Mouse (Mus musculus) embryo, embryonic 9.5 days (tissue): ENCODE results near the gene Cd200r1.
A peak's percentile ranks its signal among the peaks of the same experiment; 100 is the strongest.

Experiments
- DNase-seq: peaks from one replicate; pipeline ENCODE4 v3.0.0-alpha.2; 2017; ENCODE audit errors: extremely low spot score

Cd200r1 gene

GRCm38 (mm10) chr16:44765555-44766319 is at the start of gene Cd200r1:
TSS of gene Cd200r1 (plus strand) at chr16:44765736.
- no peak for DNase-seq

- DNase-seq = peak; percentile 61
Measured at GRCm38 (mm10) chr16:44716305-44717140, 49.0 kb upstream of the Cd200r1 start.

- no peak for DNase-seq
Measured at GRCm38 (mm10) chr16:44717141-44717634, 48.3 kb upstream of the Cd200r1 start.

GRCm38 (mm10) chr16:44717838-44718237 is 47.7 kb upstream of the Cd200r1 start:
- no peak for DNase-seq

GRCm38 (mm10) chr16:44719349-44719748 is 46.2 kb upstream of the Cd200r1 start:
- DNase-seq = no peak

GRCm38 (mm10) chr16:44720518-44720917 is 45.0 kb upstream of the Cd200r1 start:
- no peak for DNase-seq

GRCm38 (mm10) chr16:44722666-44723065 is 42.9 kb upstream of the Cd200r1 start:
- no peak for DNase-seq

GRCm38 (mm10) chr16:44724083-44724787 is 41.3 kb upstream of the Cd200r1 start, which contains the start of gene Nepro:
TSS of gene Nepro (plus strand) at chr16:44724301.
- DNase-seq = peak; percentile 98

- DNase-seq = no peak
Measured at GRCm38 (mm10) chr16:44724847-44725246, 40.7 kb upstream of the Cd200r1 start.

GRCm38 (mm10) chr16:44725286-44726223 is 40.0 kb upstream of the Cd200r1 start:
- DNase-seq = peak; percentile 61

GRCm38 (mm10) chr16:44727525-44727924 is 38.0 kb upstream of the Cd200r1 start:
- no peak for DNase-seq

- no peak for DNase-seq
Measured at GRCm38 (mm10) chr16:44734059-44734458, 31.5 kb upstream of the Cd200r1 start.

- no peak for DNase-seq
Measured at GRCm38 (mm10) chr16:44735676-44736075, 29.9 kb upstream of the Cd200r1 start.

- DNase-seq = no peak
Measured at GRCm38 (mm10) chr16:44736118-44736517, 29.4 kb upstream of the Cd200r1 start.

GRCm38 (mm10) chr16:44742753-44743152 is 22.8 kb upstream of the Cd200r1 start:
- no peak for DNase-seq

- DNase-seq = no peak
Measured at GRCm38 (mm10) chr16:44745471-44745865, 20.1 kb upstream of the Cd200r1 start.

- peak; percentile 88 for DNase-seq
Measured at GRCm38 (mm10) chr16:44745866-44746562, 19.5 kb upstream of the Cd200r1 start, which contains the start of gene Gtpbp8. TSS of gene Gtpbp8 (minus strand) at chr16:44746363.

GRCm38 (mm10) chr16:44748007-44748406 is 17.5 kb upstream of the Cd200r1 start:
- DNase-seq = no peak

GRCm38 (mm10) chr16:44757700-44758099 is 7.8 kb upstream of the Cd200r1 start:
- DNase-seq = no peak

- DNase-seq = no peak
Measured at GRCm38 (mm10) chr16:44761811-44762210, 3.7 kb upstream of the Cd200r1 start.
